In genomic region chr4:129878656-129879145, GRCm38 (mm10) we compare ENCODE assay signal across 21 mouse cellular contexts. TPM values are rescaled to one million over a fixed set of nuclear protein-coding genes. Genes with fewer than 3 reads are reported as not detected.
DNase-seq lines count a peak whose midpoint lies in the region; ATAC-seq lines count a peak whose summit lies in the region.
"Had no signal": no experiment of that assay in that cellular context is flagged by ENCODE, and none has a peak within 500 bp of the region (broad histone marks: within the 10 kb centered on the region; RNA-seq: fewer than 3 reads in every experiment).

No protein-coding gene starts in this region.

- peak overlapping the region; percentile 90 for H3K27ac ChIP-seq in embryonic facial prominence, embryonic 10.5 days (replicated peaks)
- peak overlapping the region; percentile 57 for H3K27ac ChIP-seq in embryonic facial prominence, embryonic 14.5 days (replicated peaks; ENCODE audit: low read depth, low read length)
- H3K27ac ChIP-seq: forebrain, embryonic 13.5 days had no signal

- H3K4me3 ChIP-seq in embryonic facial prominence, embryonic 10.5 days, result no peak overlapping the region
- no peak overlapping the region for H3K4me3 ChIP-seq in embryonic facial prominence, embryonic 14.5 days (ENCODE audit: low read depth, low read length)
- H3K4me3 ChIP-seq: forebrain, embryonic 13.5 days; heart, embryonic 13.5 days; hindbrain, embryonic 15.5 days had no signal

- WGBS in embryonic facial prominence, embryonic 10.5 days, result 54% methylated on average over 8 of the region's 8 CpGs
- 41% methylated on average over 8 of the region's 8 CpGs for WGBS in embryonic facial prominence, embryonic 14.5 days

- H3K36me3 ChIP-seq in embryonic facial prominence, embryonic 10.5 days (replicated peaks), result no peaks in the 10 kb centered on the region
- no peaks in the 10 kb centered on the region for H3K36me3 ChIP-seq in embryonic facial prominence, embryonic 14.5 days (ENCODE audit: control insufficient read depth, insufficient read depth, low read length)
- H3K36me3 ChIP-seq: G1E; heart, embryonic 13.5 days; hindbrain, embryonic 15.5 days had no signal

- DNase-seq in embryo, embryonic 11 days, result peak; percentile 20
- DNase-seq in embryo, embryonic 9.5 days (ENCODE audit: extremely low spot score), result no peak
- peak; percentile 68 for DNase-seq in A20 (ENCODE audit: low read depth, low spot score)
- DNase-seq in embryonic facial prominence, embryonic 10.5 days (ENCODE audit: low spot score), result peak; percentile 51
- DNase-seq in embryonic facial prominence, embryonic 14.5 days (ENCODE audit: low spot score), result no peak
- DNase-seq in natural killer cell, adult 2 months (ENCODE audit: low spot score in 2 of 2), result no peak
- no peak for DNase-seq in kidney, adult 11 months
- DNase-seq: adrenal gland, adult 8-10 months; adrenal gland, postnatal 36 days; cerebellum, adult 2 months; gastrocnemius, postnatal 36 days; heart, adult 11 months; heart, postnatal 36 days had no signal

- no peaks in the 10 kb centered on the region for H3K27me3 ChIP-seq in embryonic facial prominence, embryonic 10.5 days (replicated peaks; ENCODE audit: low read depth, poor library complexity, severe bottlenecking)
- H3K27me3 ChIP-seq in embryonic facial prominence, embryonic 14.5 days (replicated peaks; ENCODE audit: control insufficient read depth, insufficient read depth, low read length), result no peaks in the 10 kb centered on the region
- H3K27me3 ChIP-seq: forebrain, embryonic 13.5 days; heart, embryonic 13.5 days; hindbrain, embryonic 15.5 days had no signal

- H3K4me2 ChIP-seq in embryonic facial prominence, embryonic 14.5 days (ENCODE audit: low read depth, low read length), result no peak overlapping the region
- H3K4me2 ChIP-seq: forebrain, embryonic 13.5 days had no signal

- ATAC-seq in embryonic facial prominence, embryonic 14.5 days (ENCODE audit: low read depth), result no peak
- no peak for ATAC-seq in monocyte, adult 5-6 weeks (replicated peaks; ENCODE audit: insufficient number of reproducible peaks, low FRiP score, low TSS enrichment, poor library complexity, severe bottlenecking)
- ATAC-seq: forebrain, embryonic 13.5 days had no signal

- H3K4me1 ChIP-seq in embryonic facial prominence, embryonic 10.5 days, result peaks cover 71% of the 10 kb centered on the region
- peaks cover 48% of the 10 kb centered on the region for H3K4me1 ChIP-seq in embryonic facial prominence, embryonic 14.5 days (ENCODE audit: control insufficient read depth, insufficient read depth, low read length)

- no peaks in the 10 kb centered on the region for H3K9me3 ChIP-seq in embryonic facial prominence, embryonic 10.5 days
- no peaks in the 10 kb centered on the region for H3K9me3 ChIP-seq in embryonic facial prominence, embryonic 14.5 days (ENCODE audit: control insufficient read depth, low read length)
- H3K9me3 ChIP-seq: forebrain, embryonic 13.5 days; G1E; heart, embryonic 13.5 days; hindbrain, embryonic 15.5 days had no signal

- H3K9ac ChIP-seq in embryonic facial prominence, embryonic 14.5 days (ENCODE audit: low read depth, low read length), result no peak overlapping the region
- H3K9ac ChIP-seq: forebrain, embryonic 13.5 days; hindbrain, embryonic 15.5 days had no signal

RNA-seq across cellular contexts. Expression of gene Spocd1, which starts 50.3 kb away (rescaled TPM):
- not detected in 2 replicates for polyA plus RNA-seq in embryonic facial prominence, embryonic 10.5 days (2016; fragmentation: Nextera tagmentation; extraction: Ambion mirVana)
- 0.08 TPM in 1 of 2 replicates, not detected in the other for polyA plus RNA-seq in embryonic facial prominence, embryonic 14.5 days (2014; fragmentation: Nextera tagmentation; extraction: Ambion mirVana)
- total RNA-seq in monocyte, adult 5-6 weeks (2017), result not detected in 3 replicates
- total RNA-seq: G1E; gastrocnemius, adult 8-10 months; gastrocnemius, postnatal 36 days; heart, postnatal 36 days had no signal
- polyA plus RNA-seq: forebrain, embryonic 13.5 days; G1E; hindbrain, embryonic 11.5 days; intestine, embryonic 16.5 days had no signal

Comparison
In these comparisons a context has a peak if more than half of its experiments do, and no peak if none do; other contexts are left out.
1. DNase-seq: peak in embryo, embryonic 11 days (single experiment), A20 (single experiment) and embryonic facial prominence, embryonic 10.5 days (single experiment); none in embryo, embryonic 9.5 days (single experiment), embryonic facial prominence, embryonic 14.5 days (single experiment), natural killer cell, adult 2 months (0 of 2) and kidney, adult 11 months (single experiment).